Mouse (Mus musculus): ENCODE measurements around the gene Adgrf1.
"Not testable (repeated sequence)": the region's sequence is repeated elsewhere in the genome, so short reads cannot be mapped to it uniquely, and the experiment has no call there.

Gene Adgrf1

GRCm38 (mm10) chr17:43267046-43267749 lies 2.9 kb upstream of the Adgrf1 start:
- DNase-seq: no peak

DNA sequence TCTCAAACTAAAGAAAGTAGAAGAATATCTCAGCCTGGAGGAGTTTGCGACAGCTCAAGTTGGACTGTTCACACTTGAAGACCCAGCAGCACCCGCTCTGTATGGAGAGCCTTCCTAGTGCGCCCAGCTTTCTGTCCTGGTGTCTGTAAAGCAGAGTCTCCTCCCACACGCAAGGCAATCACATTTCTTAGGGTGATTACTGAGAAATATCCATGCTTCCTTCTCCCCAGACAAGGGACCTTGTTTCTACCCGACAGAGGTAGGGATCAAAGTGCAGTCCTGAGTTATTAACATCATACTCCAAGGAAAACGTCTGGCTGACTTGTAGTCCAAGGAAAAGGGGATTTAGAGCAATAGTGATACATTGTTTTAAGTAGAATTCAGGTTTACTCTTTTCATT lies 6.1 kb downstream of the Adgrf1 start:
- no peak for DNase-seq

GRCm38 (mm10) chr17:43277223-43277622 lies 7.1 kb downstream of the Adgrf1 start:
- no peak for DNase-seq

DNA sequence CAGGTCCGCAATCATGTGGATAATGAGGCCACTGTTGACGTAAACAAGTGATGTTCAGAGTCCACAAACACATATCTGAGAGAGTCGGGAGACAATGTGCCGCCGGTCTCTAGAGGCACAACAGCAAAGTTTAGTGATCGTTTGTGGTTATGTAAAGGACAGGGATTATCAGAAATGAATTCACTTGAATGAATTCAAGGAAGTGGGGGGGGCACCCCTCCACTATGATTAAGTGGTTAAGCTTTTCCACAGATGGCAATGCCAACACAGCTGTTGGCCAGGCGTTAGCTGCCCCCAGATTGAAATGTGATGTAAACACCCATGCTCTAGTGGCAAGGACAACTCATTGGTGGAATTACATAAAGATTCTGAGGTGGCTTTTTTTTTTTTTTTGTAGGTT lies 9.5 kb downstream of the Adgrf1 start:
- peak; percentile 39 for DNase-seq

DNA sequence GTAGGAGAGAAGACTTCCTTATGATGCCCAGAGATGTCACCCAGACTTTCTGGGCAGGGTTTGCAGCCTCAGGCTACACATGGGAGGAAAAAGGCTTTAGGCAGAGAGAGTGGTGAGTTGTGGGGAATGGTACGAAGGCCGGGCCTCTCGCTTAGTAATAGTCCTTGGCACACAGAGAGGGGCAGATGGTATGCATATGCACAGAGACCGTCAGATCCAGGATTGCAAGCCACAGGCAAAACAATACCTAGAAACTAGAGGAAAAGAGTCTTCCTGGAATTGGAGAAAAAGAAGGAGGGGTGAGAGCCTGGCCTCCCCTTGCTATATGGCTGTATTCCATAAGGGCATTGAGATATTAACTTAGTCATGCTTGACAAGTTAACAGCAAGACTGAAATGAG lies 12.2 kb downstream of the Adgrf1 start:
- DNase-seq: no peak

DNA sequence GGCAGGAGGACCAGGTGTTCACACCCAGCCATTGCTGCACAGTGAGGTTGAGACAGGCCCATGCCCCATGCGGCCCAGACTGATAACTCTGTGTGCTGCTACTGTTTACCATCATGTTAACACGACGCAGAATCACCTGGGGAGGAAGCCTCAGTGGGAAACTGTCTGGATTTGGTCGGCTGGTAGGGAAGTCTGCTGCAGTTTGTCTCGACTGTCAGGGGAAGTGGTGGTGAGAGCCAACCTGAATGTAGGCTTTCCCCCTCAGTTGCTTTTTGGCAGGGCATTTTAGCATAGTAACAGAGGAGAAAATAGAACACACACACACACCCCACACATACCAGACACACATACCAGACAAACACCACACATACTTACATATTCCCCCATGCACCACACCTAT lies 12.7 kb downstream of the Adgrf1 start:
- DNase-seq: no peak

GRCm38 (mm10) chr17:43299515-43299914 lies 29.4 kb downstream of the Adgrf1 start:
- DNase-seq: no peak

- DNase-seq: no peak
These were observed 56.0 kb downstream of the Adgrf1 start for GRCm38 (mm10) chr17:43325986-43326671.

DNA sequence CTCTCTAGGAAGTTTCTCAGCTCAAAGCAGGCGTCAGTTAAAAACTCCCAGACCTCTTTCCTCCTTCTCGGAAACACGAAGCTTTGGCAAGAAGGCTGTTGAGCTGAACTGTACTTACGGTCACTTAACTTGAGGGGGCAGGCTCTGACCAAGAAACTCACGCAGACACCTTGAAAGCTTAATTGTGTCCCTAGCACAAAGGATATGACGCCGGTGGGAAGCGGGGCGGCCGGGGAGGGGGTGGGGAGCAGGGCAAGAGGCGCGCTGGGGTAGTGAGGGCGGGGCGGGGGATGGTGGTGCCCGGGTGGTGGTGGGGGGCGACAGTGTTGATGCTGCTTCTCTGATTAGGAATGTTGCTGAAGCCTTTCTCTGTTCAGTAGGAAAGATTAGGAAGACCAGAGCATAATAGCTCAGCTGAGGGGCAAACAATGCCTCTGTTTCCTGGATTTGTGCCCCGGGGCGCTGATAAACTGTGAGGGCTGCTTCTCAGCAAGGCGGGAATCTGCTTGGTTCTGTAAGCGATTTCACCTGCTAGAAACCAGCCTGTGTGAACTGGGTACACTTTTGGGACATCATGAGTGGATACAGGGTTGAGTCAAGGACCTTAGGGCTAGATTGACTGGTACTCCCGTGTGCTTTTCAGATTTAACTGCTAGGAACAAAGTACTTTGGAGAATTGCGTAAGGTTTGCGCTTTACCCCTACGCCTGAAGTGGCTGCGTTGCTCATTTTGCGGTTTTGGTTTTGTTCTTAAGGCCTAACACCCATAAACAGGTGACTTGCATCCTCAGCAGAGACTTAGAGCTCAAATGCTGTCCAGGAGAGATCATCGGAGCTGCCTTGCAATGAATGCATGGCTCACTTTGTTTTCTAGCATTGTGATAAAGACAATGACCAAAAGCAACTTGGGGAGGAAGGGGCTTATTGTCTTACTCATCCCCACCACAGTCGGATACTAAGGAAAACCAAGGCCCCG lies 56.9 kb downstream of the Adgrf1 start:
- peak; percentile 84 for DNase-seq

DNA sequence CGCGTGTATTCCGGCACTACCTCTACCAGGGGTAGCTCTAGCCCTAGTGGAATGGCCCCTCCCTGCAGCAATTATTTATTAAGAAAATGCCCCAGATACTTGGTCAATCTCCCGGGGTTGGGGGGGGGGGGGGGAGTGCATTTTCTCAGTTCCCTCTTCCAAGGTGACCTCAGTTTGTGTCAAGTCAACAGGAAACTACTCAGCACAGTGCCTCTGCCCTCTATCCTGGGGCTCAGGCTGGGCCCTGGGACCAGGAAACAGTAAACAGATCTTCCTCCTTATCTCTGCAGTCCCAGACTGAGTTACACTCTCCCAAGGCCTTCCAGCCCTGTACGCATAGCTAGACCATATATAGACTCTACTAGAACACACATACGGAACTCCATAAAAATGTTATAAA lies 57.7 kb downstream of the Adgrf1 start:
- no peak for DNase-seq

- no peak for DNase-seq
These were observed 59.1 kb downstream of the Adgrf1 start for GRCm38 (mm10) chr17:43329216-43329615.

DNA sequence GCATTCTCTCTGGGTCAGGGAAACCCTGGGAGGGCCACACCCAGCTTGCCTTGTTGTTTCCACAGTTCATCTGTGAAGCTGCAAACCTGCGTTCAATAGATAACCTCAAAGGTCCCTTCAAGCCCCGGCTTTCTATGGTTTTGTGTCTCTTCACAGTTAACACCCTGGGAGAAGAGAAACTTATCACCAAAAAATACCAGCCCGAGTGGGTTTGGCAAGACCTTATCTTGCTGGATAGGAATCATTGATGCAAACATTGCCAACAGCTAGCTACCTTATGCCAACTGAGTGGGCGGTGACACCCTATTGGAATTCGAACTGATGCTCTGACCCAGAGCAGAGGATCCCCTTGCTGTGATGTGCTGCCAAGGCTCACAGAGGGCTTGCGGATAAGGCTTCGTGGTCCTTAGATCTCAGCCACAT lies 59.6 kb downstream of the Adgrf1 start:
- peak; percentile 32 for DNase-seq

GRCm38 (mm10) chr17:43332686-43333085 lies 62.6 kb downstream of the Adgrf1 start:
- peak; percentile 63 for DNase-seq

- no peak for DNase-seq
These were observed 63.9 kb downstream of the Adgrf1 start for GRCm38 (mm10) chr17:43334074-43334473.

GRCm38 (mm10) chr17:43337643-43338042 lies 67.5 kb downstream of the Adgrf1 start:
- no peak for DNase-seq

DNA sequence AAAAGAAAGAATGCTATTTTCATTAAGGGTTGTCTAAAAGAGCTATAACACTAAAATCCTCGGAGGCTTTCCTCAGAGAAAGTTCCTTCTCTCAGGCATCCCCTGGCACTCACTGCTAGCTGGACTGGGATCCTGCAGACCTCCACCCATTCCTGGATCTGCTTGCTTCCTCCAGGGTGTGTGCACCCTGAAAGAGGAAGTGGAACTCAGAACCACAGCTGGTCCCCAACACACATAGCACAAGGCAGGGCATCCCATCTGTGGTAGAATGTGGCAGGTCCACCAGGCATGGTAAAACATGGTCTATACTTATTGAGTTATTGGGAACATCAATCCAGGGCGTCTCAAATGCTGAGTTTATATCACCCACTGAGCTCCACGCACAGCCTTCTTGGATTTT lies 68.2 kb downstream of the Adgrf1 start:
- DNase-seq: peak; percentile 54

DNA sequence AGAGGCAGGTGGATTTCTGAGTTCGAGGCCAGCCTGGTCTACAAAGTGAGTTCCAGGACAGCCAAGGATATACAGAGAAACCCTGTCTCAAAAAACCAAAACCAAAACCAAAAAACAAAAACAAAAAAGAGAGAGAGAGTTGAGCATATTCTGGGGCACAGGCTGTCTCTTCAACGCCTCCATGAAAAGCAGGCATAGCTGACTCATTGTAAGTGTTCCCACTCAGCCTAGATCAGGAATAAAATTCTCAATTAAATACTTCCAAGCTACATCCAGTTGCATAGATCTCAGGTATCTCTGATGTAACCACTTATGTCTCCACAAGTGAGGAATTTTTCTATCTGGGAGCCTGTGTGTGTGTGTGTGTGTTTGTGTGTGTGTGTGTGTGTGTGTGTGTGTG lies 76.4 kb downstream of the Adgrf1 start:
- not testable (repeated sequence) for DNase-seq

DNA sequence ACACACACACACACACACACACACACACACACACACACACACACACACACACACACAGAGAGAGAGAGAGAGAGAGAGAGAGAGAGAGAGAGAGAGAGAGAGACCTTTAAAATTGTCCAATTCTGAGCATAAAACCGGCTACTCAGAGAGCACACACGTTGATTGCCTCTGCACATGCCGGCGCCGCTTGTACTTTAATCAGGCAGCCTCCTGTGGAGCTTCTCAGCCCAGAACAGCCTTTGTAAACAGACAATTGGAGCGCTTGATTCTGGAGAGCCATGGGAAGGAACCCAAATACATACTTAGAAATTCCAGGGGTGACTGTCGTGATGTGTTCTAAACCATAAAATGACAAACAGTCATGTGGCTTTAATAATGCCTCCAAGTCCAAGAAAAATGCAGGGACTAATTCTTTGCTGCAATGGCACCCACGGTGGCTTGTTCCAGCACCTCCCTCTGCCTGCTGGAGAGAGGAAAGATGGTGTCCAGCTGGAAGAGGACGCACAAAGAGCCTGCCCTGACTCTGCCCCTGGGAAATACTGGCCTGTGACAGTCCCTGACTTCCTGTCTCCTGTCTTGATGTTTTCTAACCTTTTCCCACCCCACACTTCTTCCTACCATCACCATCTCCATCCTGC lies 87.9 kb downstream of the Adgrf1 start:
- no peak for DNase-seq

DNA sequence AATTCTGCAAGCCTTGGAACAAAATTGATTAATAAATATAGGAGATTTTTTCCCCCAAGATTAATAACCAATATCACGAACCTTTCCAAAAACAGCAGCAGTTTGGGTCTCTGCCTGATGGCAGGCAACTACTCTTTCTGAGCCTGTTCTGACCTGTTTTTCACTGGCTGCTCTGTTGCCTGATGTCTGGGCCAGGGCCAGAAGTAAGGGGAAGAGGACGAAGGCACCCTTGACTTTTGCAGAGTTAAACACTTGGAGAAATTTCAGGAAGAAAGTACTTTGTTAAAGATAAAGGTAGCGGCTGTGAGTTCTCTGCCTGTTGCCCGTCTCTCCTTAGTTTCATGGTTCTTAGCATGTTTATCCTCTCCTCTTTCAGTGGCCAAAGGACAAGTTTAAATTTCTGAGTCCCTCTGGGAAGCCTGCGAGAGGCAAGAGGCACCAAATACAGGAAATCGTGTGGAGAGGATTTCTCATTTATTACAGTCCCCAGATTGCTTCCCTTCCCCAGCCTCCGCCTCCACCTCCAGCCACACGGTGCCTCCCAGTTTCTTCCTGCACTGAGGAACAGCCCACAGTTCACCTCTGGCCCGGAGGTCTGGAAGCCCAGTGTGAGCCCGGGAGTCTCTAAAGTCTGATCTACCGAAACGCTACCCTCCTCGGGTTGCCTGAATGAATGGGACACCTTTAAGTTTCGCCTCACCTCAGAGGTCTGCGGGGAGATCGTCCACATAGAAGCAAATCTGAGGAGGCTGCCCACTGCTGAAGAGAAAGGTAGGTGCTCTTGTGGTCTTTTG lies 89.9 kb downstream of the Adgrf1 start, which contains the start of gene Adgrf5:
TSS of gene Adgrf5 (plus strand) at position 626 of the 794 bp plus-strand sequence.
- peak; percentile 69 for DNase-seq

GRCm38 (mm10) chr17:43361021-43361420 lies 90.9 kb downstream of the Adgrf1 start:
- no peak for DNase-seq

DNA sequence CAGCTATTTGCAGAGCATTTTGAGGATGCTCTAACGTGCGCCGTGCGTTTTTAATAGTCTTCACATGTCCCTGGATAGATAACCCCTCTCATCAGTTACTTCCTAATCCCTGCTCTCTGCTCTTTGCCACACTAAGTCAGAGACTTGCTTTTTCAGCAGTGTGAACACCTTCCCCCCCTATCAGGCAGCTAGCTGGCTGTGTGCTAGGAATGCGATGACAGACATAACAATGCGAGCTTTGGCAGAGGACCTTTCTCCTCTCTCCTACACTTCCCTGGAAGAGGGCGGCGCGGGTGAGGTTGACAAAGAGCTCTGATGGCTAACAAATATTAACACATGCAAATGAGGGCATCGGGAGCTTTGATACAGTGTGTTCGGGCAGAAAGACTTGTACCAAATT lies 92.2 kb downstream of the Adgrf1 start:
- DNase-seq: peak; percentile 39

- DNase-seq: no peak
These were observed 92.8 kb downstream of the Adgrf1 start for GRCm38 (mm10) chr17:43362881-43363280.

Measured in lung, postnatal 36 days (tissue).